Mouse (Mus musculus) liver, adult 2 months (tissue): ENCODE measurements around the gene Tent5c.

Experiments used
- CTCF ChIP-seq: fragments of 200-500 bp; IDR thresholded peaks from 2 replicates; pipeline ENCODE4 v1.5.1; 2011; ENCODE audit warnings: low read depth, low read length, control low read depth
- POLR2A ChIP-seq: fragments of 200-500 bp; IDR thresholded peaks from 2 replicates; pipeline ENCODE4 v1.6.1; 2011; ENCODE audit warnings: low read length, control low read depth; ENCODE audit not compliant: insufficient read depth; ENCODE audit errors: extremely low read depth

DNA sequence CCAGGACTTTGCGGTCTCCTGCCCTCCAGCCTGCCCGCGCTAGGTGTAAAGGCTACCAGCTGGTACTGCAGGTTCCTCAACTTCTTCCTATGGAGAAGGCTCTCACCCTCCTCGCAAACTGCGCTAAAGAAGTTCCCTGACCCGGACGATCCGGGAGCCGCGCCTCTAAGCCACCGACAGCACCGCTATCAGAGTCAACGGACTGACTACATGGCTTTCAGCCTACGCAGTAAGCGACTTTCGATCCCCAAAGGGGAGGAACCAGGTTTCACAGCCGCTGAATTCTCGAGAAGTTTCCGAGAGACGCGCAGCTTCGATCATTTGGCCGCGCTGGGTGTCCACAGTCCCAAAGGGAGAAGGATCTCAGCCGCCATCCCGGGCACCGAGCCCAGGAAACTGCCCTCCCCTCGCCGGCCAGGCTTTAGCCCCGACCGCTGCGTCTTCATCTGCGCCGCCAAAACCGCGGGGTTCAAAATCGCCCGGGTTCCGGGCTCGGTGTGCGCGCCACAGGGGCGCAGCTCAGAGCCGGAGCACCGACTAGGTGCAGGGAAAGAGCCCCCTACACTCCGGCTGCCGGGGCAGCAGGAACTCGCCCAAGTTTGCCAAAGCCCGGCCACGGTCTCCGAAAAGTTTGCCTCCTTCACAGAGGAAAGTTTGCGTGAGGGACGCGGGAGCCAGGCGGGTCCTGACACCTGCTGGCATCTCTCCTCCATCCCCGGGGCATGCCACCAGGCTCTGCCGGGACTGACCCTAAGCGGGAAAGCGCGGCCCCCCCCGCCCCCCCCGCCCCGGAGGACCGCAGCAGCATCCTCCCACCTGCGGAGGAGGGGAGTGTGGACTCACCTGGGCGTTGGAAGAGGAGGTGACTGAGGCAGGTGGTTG, 632 bp downstream of the Tent5c start:
- TF ChIP-seq CTCF = no peak
- TF ChIP-seq POLR2A = no peak
